Mouse (Mus musculus): ENCODE measurements at regions not wholly inside any gene's neighbourhood (a gene's known extent, or its start where the extent isn't known, plus 50 kb on each side); places are given as distances from the start of the nearest gene placed in this dataset.
"Not testable (repeated sequence)": the region's sequence is repeated elsewhere in the genome, so short reads cannot be mapped to it uniquely, and the experiment has no call there.

- Histone ChIP-seq H3K4me3 (replicated peaks) (no peak overlapping the region), H3K36me3 (replicated peaks; ENCODE audit: low read length) (no peaks in the 10 kb centered on the region), H3K9me3 (no peaks in the 10 kb centered on the region), H3K4me1 (no peaks in the 10 kb centered on the region), H3K27me3 (replicated peaks) (no peaks in the 10 kb centered on the region)
- no peak for TF ChIP-seq FLI1 (IDR thresholded peaks at IDR 0.05; ENCODE audit: low read length)
- TF ChIP-seq GATA1 (IDR thresholded peaks at IDR 0.05; ENCODE audit: borderline replicate concordance, low read length) = no peak
Observed at GRCm38 (mm10) chr3:155944042-155944735, 617.4 kb upstream of the Negr1 start.

- H3K9me3 ChIP-seq = no peaks in the 10 kb centered on the region
- TF ChIP-seq GATA1 (IDR thresholded peaks at IDR 0.05; ENCODE audit: borderline replicate concordance, low read length) (no peak), FLI1 (IDR thresholded peaks at IDR 0.05; ENCODE audit: low read length) (no peak)
- no peaks in the 10 kb centered on the region for H3K4me1 ChIP-seq
Observed at GRCm38 (mm10) chr3:155945188-155945587, 616.4 kb upstream of the Negr1 start.

GRCm38 (mm10) chr3:155962496-155962895, 599.1 kb upstream of the Negr1 start:
- not testable (repeated sequence) for H3K36me3 ChIP-seq (replicated peaks; ENCODE audit: low read length); H3K27me3 ChIP-seq (replicated peaks); H3K4me3 ChIP-seq (replicated peaks); H3K9me3 ChIP-seq; H3K4me1 ChIP-seq

More at GRCm38 (mm10) chr3:155945188-155945587, 616.4 kb upstream of the Negr1 start:
- no peak overlapping the region for H3K4me3 ChIP-seq (replicated peaks)
- no peaks in the 10 kb centered on the region for H3K36me3 ChIP-seq (replicated peaks; ENCODE audit: low read length)
- H3K27me3 ChIP-seq (replicated peaks) = no peaks in the 10 kb centered on the region

- H3K27me3 ChIP-seq (replicated peaks) = no peaks in the 10 kb centered on the region
Observed at GRCm38 (mm10) chr3:155979636-155980035, 582.0 kb upstream of the Negr1 start.

GRCm38 (mm10) chr3:155994044-155994443, 567.5 kb upstream of the Negr1 start:
- Histone ChIP-seq H3K36me3 (replicated peaks; ENCODE audit: low read length) (no peaks in the 10 kb centered on the region), H3K27me3 (replicated peaks) (no peaks in the 10 kb centered on the region), H3K9me3 (no peaks in the 10 kb centered on the region), H3K4me1 (no peaks in the 10 kb centered on the region), H3K4me3 (replicated peaks) (no peak overlapping the region)
- no peak for TF ChIP-seq FLI1 (IDR thresholded peaks at IDR 0.05; ENCODE audit: low read length)
- TF ChIP-seq GATA1 (IDR thresholded peaks at IDR 0.05; ENCODE audit: borderline replicate concordance, low read length) = no peak

More at GRCm38 (mm10) chr3:155979636-155980035, 582.0 kb upstream of the Negr1 start:
- H3K4me1 ChIP-seq = no peaks in the 10 kb centered on the region
- H3K36me3 ChIP-seq (replicated peaks; ENCODE audit: low read length) = no peaks in the 10 kb centered on the region
- H3K9me3 ChIP-seq = no peaks in the 10 kb centered on the region
- TF ChIP-seq GATA1 (IDR thresholded peaks at IDR 0.05; ENCODE audit: borderline replicate concordance, low read length) = no peak
- TF ChIP-seq FLI1 (IDR thresholded peaks at IDR 0.05; ENCODE audit: low read length) = no peak
- no peak overlapping the region for H3K4me3 ChIP-seq (replicated peaks)

- no peak for TF ChIP-seq FLI1 (IDR thresholded peaks at IDR 0.05; ENCODE audit: low read length)
- Histone ChIP-seq H3K36me3 (replicated peaks; ENCODE audit: low read length) (no peaks in the 10 kb centered on the region), H3K9me3 (no peaks in the 10 kb centered on the region), H3K4me1 (no peaks in the 10 kb centered on the region), H3K4me3 (replicated peaks) (no peak overlapping the region), H3K27me3 (replicated peaks) (no peaks in the 10 kb centered on the region)
Observed at GRCm38 (mm10) chr3:156017676-156018230, 543.8 kb upstream of the Negr1 start.

- H3K9me3 ChIP-seq = no peaks in the 10 kb centered on the region
- H3K36me3 ChIP-seq (replicated peaks; ENCODE audit: low read length) = no peaks in the 10 kb centered on the region
- no peaks in the 10 kb centered on the region for H3K27me3 ChIP-seq (replicated peaks)
- H3K4me3 ChIP-seq (replicated peaks) = no peak overlapping the region
- H3K4me1 ChIP-seq = no peaks in the 10 kb centered on the region
- no peak for TF ChIP-seq GATA1 (IDR thresholded peaks at IDR 0.05; ENCODE audit: borderline replicate concordance, low read length)
- no peak for TF ChIP-seq FLI1 (IDR thresholded peaks at IDR 0.05; ENCODE audit: low read length)
Observed at GRCm38 (mm10) chr3:156028602-156029188, 532.9 kb upstream of the Negr1 start.

GRCm38 (mm10) chr3:156070257-156070656, 491.3 kb upstream of the Negr1 start:
- Histone ChIP-seq H3K9me3 (peaks cover 5% of the 10 kb centered on the region; the same call in 1 of the 2 replicates), H3K4me3 (replicated peaks) (no peak overlapping the region), H3K27me3 (replicated peaks) (no peaks in the 10 kb centered on the region), H3K4me1 (no peaks in the 10 kb centered on the region), H3K36me3 (replicated peaks; ENCODE audit: low read length) (no peaks in the 10 kb centered on the region)
- no peak for TF ChIP-seq GATA1 (IDR thresholded peaks at IDR 0.05; ENCODE audit: borderline replicate concordance, low read length)
- no peak for TF ChIP-seq FLI1 (IDR thresholded peaks at IDR 0.05; ENCODE audit: low read length)

- no peaks in the 10 kb centered on the region for H3K27me3 ChIP-seq (replicated peaks)
- TF ChIP-seq GATA1 (IDR thresholded peaks at IDR 0.05; ENCODE audit: borderline replicate concordance, low read length) (no peak), FLI1 (IDR thresholded peaks at IDR 0.05; ENCODE audit: low read length) (no peak)
Observed at GRCm38 (mm10) chr3:156082268-156082667, 479.3 kb upstream of the Negr1 start.

GRCm38 (mm10) chr3:156093689-156094088, 467.9 kb upstream of the Negr1 start:
- no peaks in the 10 kb centered on the region for H3K27me3 ChIP-seq (replicated peaks)
- H3K4me3 ChIP-seq (replicated peaks) = no peak overlapping the region
- TF ChIP-seq GATA1 (IDR thresholded peaks at IDR 0.05; ENCODE audit: borderline replicate concordance, low read length) = no peak
- TF ChIP-seq FLI1 (IDR thresholded peaks at IDR 0.05; ENCODE audit: low read length) = no peak
- no peaks in the 10 kb centered on the region for H3K36me3 ChIP-seq (replicated peaks; ENCODE audit: low read length)
- no peaks in the 10 kb centered on the region for H3K9me3 ChIP-seq
- H3K4me1 ChIP-seq = no peaks in the 10 kb centered on the region

More at GRCm38 (mm10) chr3:156082268-156082667, 479.3 kb upstream of the Negr1 start:
- H3K36me3 ChIP-seq (replicated peaks; ENCODE audit: low read length) = no peaks in the 10 kb centered on the region
- no peaks in the 10 kb centered on the region for H3K4me1 ChIP-seq
- H3K9me3 ChIP-seq = no peaks in the 10 kb centered on the region; the same call in 1 of the 2 replicates
- H3K4me3 ChIP-seq (replicated peaks) = no peak overlapping the region
